8 mouse cellular contexts compared by ENCODE assay signal in the genomic region with DNA sequence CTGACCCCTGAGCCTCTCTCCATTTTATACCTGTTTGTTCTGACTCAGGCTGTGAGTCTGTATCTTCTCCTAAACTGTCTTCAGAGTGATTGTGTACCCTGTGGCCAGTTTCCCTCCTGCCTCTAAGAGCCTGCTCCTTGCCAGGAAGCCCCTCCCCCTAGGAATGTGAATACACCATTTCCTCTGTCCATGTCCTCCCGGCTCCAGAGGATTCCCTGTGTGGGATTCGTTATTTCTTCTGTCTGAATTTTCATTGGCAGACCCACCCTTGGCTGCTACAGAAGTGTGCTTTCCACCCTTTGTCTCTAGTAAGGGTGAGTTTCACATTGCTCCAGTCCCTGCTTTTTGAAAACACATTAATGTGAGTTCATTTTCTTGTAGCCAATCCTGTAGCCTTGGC. TPM values are rescaled to one million over a fixed set of nuclear protein-coding genes. Genes with fewer than 3 reads are reported as not detected.
DNase-seq lines count a peak whose midpoint lies in the region; ATAC-seq and TF ChIP-seq lines count a peak whose summit lies in the region.

No protein-coding gene starts in this region.

- no peak for TF ChIP-seq POLR2A in cerebellum, adult 2 months (IDR thresholded peaks at IDR 0.05; ENCODE audit: borderline replicate concordance, insufficient read depth, low read length)

- H3K4me1 ChIP-seq in cerebellum, adult 2 months (ENCODE audit: control insufficient read depth, insufficient read depth, low read length) = peaks cover 33% of the 10 kb centered on the region
- H3K4me1 ChIP-seq in embryonic facial prominence, embryonic 10.5 days = peaks cover 58% of the 10 kb centered on the region
- peaks cover 40% of the 10 kb centered on the region for H3K4me1 ChIP-seq in heart, embryonic 16.5 days (ENCODE audit: control insufficient read depth, insufficient read depth, low read length)
- peaks cover 42% of the 10 kb centered on the region for H3K4me1 ChIP-seq in limb, embryonic 11.5 days (ENCODE audit: control insufficient read depth, insufficient read depth, low read length)
- peaks cover 29% of the 10 kb centered on the region for H3K4me1 ChIP-seq in stomach, embryonic 15.5 days

- no peaks in the 10 kb centered on the region for H3K9me3 ChIP-seq in embryonic facial prominence, embryonic 10.5 days
- H3K9me3 ChIP-seq in heart, embryonic 16.5 days (replicated peaks; ENCODE audit: control insufficient read depth, low read length) = no peaks in the 10 kb centered on the region
- H3K9me3 ChIP-seq in limb, embryonic 11.5 days (ENCODE audit: control insufficient read depth, low read length) = no peaks in the 10 kb centered on the region
- H3K9me3 ChIP-seq in stomach, embryonic 15.5 days = no peaks in the 10 kb centered on the region

- H3K4me3 ChIP-seq in cerebellum, adult 2 months (replicated peaks; ENCODE audit: insufficient read depth, low read depth, low read length) = peak overlapping the region; percentile 32
- no peak overlapping the region for H3K4me3 ChIP-seq in embryonic facial prominence, embryonic 10.5 days
- no peak overlapping the region for H3K4me3 ChIP-seq in heart, embryonic 16.5 days (ENCODE audit: low read length)
- no peak overlapping the region for H3K4me3 ChIP-seq in limb, embryonic 11.5 days (ENCODE audit: low read depth, low read length)
- no peak overlapping the region for H3K4me3 ChIP-seq in stomach, embryonic 15.5 days (replicated peaks)

- H3K36me3 ChIP-seq in embryonic facial prominence, embryonic 10.5 days (replicated peaks) = peaks cover 10% of the 10 kb centered on the region
- no peaks in the 10 kb centered on the region for H3K36me3 ChIP-seq in heart, embryonic 16.5 days (ENCODE audit: control insufficient read depth, insufficient read depth)
- no peaks in the 10 kb centered on the region for H3K36me3 ChIP-seq in limb, embryonic 11.5 days (ENCODE audit: control insufficient read depth, insufficient read depth, low read length)
- no peaks in the 10 kb centered on the region for H3K36me3 ChIP-seq in stomach, embryonic 15.5 days

- H3K9ac ChIP-seq in heart, embryonic 16.5 days (ENCODE audit: low read length) = peak overlapping the region; percentile 21; the same call in 1 of the 2 replicates
- H3K9ac ChIP-seq in limb, embryonic 11.5 days (ENCODE audit: low read length) = no peak overlapping the region
- H3K9ac ChIP-seq in stomach, embryonic 15.5 days = no peak overlapping the region

- peak; percentile 73 for ATAC-seq in heart, embryonic 16.5 days (replicated peaks; ENCODE audit: extremely low read depth, insufficient read depth, low FRiP score)
- ATAC-seq in limb, embryonic 11.5 days (ENCODE audit: insufficient number of reproducible peaks, low FRiP score, low TSS enrichment, low read depth) = no peak
- no peak; the same call in 1 of the 2 replicates for ATAC-seq in stomach, embryonic 15.5 days (ENCODE audit: insufficient read depth, low FRiP score, low read depth)

- peak in 1 of 2 experiments; percentile 30 for DNase-seq in cerebellum, adult 2 months
- no peak for DNase-seq in cerebellum, adult 9-10 months
- peak; percentile 40 for DNase-seq in embryonic facial prominence, embryonic 10.5 days (ENCODE audit: low spot score)
- DNase-seq in limb, embryonic 11.5 days (ENCODE audit: low spot score) = peak; percentile 44
- DNase-seq in ovary, adult 18-20 months (ENCODE audit: low spot score) = no peak
- DNase-seq in right cerebral cortex, postnatal 36 days (ENCODE audit: low spot score in 2 of 2) = no peak

- no peak overlapping the region for H3K4me2 ChIP-seq in heart, embryonic 16.5 days (ENCODE audit: low read depth, low read length)
- H3K4me2 ChIP-seq in limb, embryonic 11.5 days (ENCODE audit: low read depth, severe bottlenecking) = no peak overlapping the region
- H3K4me2 ChIP-seq in stomach, embryonic 15.5 days = no peak overlapping the region

- WGBS in cerebellum, adult 2 months = 19% methylated on average over 2 of the region's 2 CpGs
- WGBS in embryonic facial prominence, embryonic 10.5 days = 6% methylated on average over 2 of the region's 2 CpGs
- 14% methylated on average over 2 of the region's 2 CpGs for WGBS in heart, embryonic 16.5 days
- 8% methylated on average over 2 of the region's 2 CpGs for WGBS in limb, embryonic 11.5 days
- WGBS in stomach, embryonic 15.5 days = 6% methylated on average over 2 of the region's 2 CpGs

- no peak for TF ChIP-seq CTCF in cerebellum, adult 2 months (IDR thresholded peaks at IDR 0.05; ENCODE audit: borderline replicate concordance, insufficient read depth, low read depth, low read length)

- H3K27me3 ChIP-seq in cerebellum, adult 2 months (ENCODE audit: control insufficient read depth, insufficient read depth, low read length) = no peaks in the 10 kb centered on the region
- no peaks in the 10 kb centered on the region for H3K27me3 ChIP-seq in embryonic facial prominence, embryonic 10.5 days (replicated peaks; ENCODE audit: low read depth, poor library complexity, severe bottlenecking)
- H3K27me3 ChIP-seq in heart, embryonic 16.5 days (ENCODE audit: control insufficient read depth, insufficient read depth, low read length) = no peaks in the 10 kb centered on the region
- no peaks in the 10 kb centered on the region for H3K27me3 ChIP-seq in limb, embryonic 11.5 days (ENCODE audit: control insufficient read depth, insufficient read depth, low read length)
- no peaks in the 10 kb centered on the region for H3K27me3 ChIP-seq in stomach, embryonic 15.5 days (replicated peaks)

- H3K27ac ChIP-seq in cerebellum, adult 2 months (ENCODE audit: insufficient read depth, low read length) = peak overlapping the region; percentile 55; the same call in 1 of the 2 replicates
- peak overlapping the region; percentile 51 for H3K27ac ChIP-seq in embryonic facial prominence, embryonic 10.5 days (replicated peaks)
- peak overlapping the region; percentile 77 for H3K27ac ChIP-seq in heart, embryonic 16.5 days (ENCODE audit: low read length)
- H3K27ac ChIP-seq in limb, embryonic 11.5 days (replicated peaks; ENCODE audit: low read depth, low read length) = no peak overlapping the region
- H3K27ac ChIP-seq in stomach, embryonic 15.5 days = peak overlapping the region; percentile 52

RNA-seq across cellular contexts. Expression of a gene that starts 35.4 kb away (rescaled TPM):
- polyA plus RNA-seq in cerebellum, adult 2 months (2012; rRNA removed) = 3.0 and 3.7 TPM in 2 replicates
- polyA plus RNA-seq in embryonic facial prominence, embryonic 10.5 days (2016; fragmentation: Nextera tagmentation; extraction: Ambion mirVana) = 0.23 and 1.3 TPM in 2 replicates
- 7.1 and 9.8 TPM in 2 replicates for polyA plus RNA-seq in heart, embryonic 16.5 days (2015; fragmentation: Nextera tagmentation; extraction: Ambion mirVana)
- polyA plus RNA-seq in limb, embryonic 11.5 days (2014; fragmentation: Nextera tagmentation; extraction: Ambion mirVana) = 4.1 and 4.5 TPM in 2 replicates
- 25.3 and 28.0 TPM in 2 replicates for polyA plus RNA-seq in stomach, embryonic 15.5 days (2015; fragmentation: Nextera tagmentation; extraction: Ambion mirVana)

RNA-seq across cellular contexts. Expression of a gene that starts 44.7 kb away (rescaled TPM):
- 15.3 and 16.3 TPM in 2 replicates for polyA plus RNA-seq in cerebellum, adult 2 months (2012; rRNA removed)
- polyA plus RNA-seq in embryonic facial prominence, embryonic 10.5 days (2016; fragmentation: Nextera tagmentation; extraction: Ambion mirVana) = 35.4 and 36.7 TPM in 2 replicates
- polyA plus RNA-seq in heart, embryonic 16.5 days (2015; fragmentation: Nextera tagmentation; extraction: Ambion mirVana) = 18.4 and 18.7 TPM in 2 replicates
- polyA plus RNA-seq in limb, embryonic 11.5 days (2014; fragmentation: Nextera tagmentation; extraction: Ambion mirVana) = 38.2 and 39.8 TPM in 2 replicates
- polyA plus RNA-seq in stomach, embryonic 15.5 days (2015; fragmentation: Nextera tagmentation; extraction: Ambion mirVana) = 21.0 and 22.2 TPM in 2 replicates

RNA-seq across cellular contexts. Expression of a gene that starts 57.1 kb away (rescaled TPM):
- polyA plus RNA-seq in cerebellum, adult 2 months (2012; rRNA removed) = 18.6 and 19.3 TPM in 2 replicates
- 24.9 and 29.2 TPM in 2 replicates for polyA plus RNA-seq in embryonic facial prominence, embryonic 10.5 days (2016; fragmentation: Nextera tagmentation; extraction: Ambion mirVana)
- 19.7 and 21.0 TPM in 2 replicates for polyA plus RNA-seq in heart, embryonic 16.5 days (2015; fragmentation: Nextera tagmentation; extraction: Ambion mirVana)
- 24.1 and 25.5 TPM in 2 replicates for polyA plus RNA-seq in limb, embryonic 11.5 days (2014; fragmentation: Nextera tagmentation; extraction: Ambion mirVana)
- 18.4 and 21.3 TPM in 2 replicates for polyA plus RNA-seq in stomach, embryonic 15.5 days (2015; fragmentation: Nextera tagmentation; extraction: Ambion mirVana)

RNA-seq across cellular contexts. Expression of a gene that starts 59.6 kb away (rescaled TPM):
- 23.9 and 28.6 TPM in 2 replicates for polyA plus RNA-seq in cerebellum, adult 2 months (2012; rRNA removed)
- 1.5 and 2.1 TPM in 2 replicates for polyA plus RNA-seq in embryonic facial prominence, embryonic 10.5 days (2016; fragmentation: Nextera tagmentation; extraction: Ambion mirVana)
- polyA plus RNA-seq in heart, embryonic 16.5 days (2015; fragmentation: Nextera tagmentation; extraction: Ambion mirVana) = 12.4 and 13.1 TPM in 2 replicates
- polyA plus RNA-seq in limb, embryonic 11.5 days (2014; fragmentation: Nextera tagmentation; extraction: Ambion mirVana) = 0.75 and 0.78 TPM in 2 replicates
- 2.2 and 2.3 TPM in 2 replicates for polyA plus RNA-seq in stomach, embryonic 15.5 days (2015; fragmentation: Nextera tagmentation; extraction: Ambion mirVana)

Comparison
In these comparisons a context has a peak if more than half of its experiments do, and no peak if none do; other contexts are left out.
1. DNase-seq: peak in embryonic facial prominence, embryonic 10.5 days (single experiment) and limb, embryonic 11.5 days (single experiment); none in cerebellum, adult 9-10 months (single experiment), ovary, adult 18-20 months (single experiment) and right cerebral cortex, postnatal 36 days (0 of 2).